8 mouse cellular contexts compared by ENCODE assay signal in genomic region chr6:114899652-114900051, GRCm38 (mm10).
DNase-seq lines count a peak whose midpoint lies in the region; ATAC-seq lines count a peak whose summit lies in the region.

No protein-coding gene starts in this region.

- no peaks in the 10 kb centered on the region for H3K27me3 ChIP-seq in embryonic facial prominence, embryonic 13.5 days
- H3K27me3 ChIP-seq in intestine, embryonic 16.5 days (replicated peaks; ENCODE audit: control insufficient read depth, insufficient read depth, low read length) = no peaks in the 10 kb centered on the region
- H3K27me3 ChIP-seq in neural tube, embryonic 14.5 days (ENCODE audit: control insufficient read depth, insufficient read depth, low read length) = no peaks in the 10 kb centered on the region

- 0 out of 2 replicates have a peak, but pooled peaks have one; percentile 40 for ATAC-seq in embryonic facial prominence, embryonic 13.5 days (ENCODE audit: insufficient number of reproducible peaks, insufficient read depth, low FRiP score, low TSS enrichment, low read depth)
- ATAC-seq in intestine, embryonic 16.5 days = no peak
- 0 out of 2 replicates have a peak, but pooled peaks have one; percentile 23 for ATAC-seq in neural tube, embryonic 14.5 days (ENCODE audit: low read depth)

- H3K9ac ChIP-seq in embryonic facial prominence, embryonic 13.5 days = peak overlapping the region; percentile 46; the same call in 1 of the 2 replicates
- no peak overlapping the region for H3K9ac ChIP-seq in intestine, embryonic 16.5 days (ENCODE audit: low read depth, low read length)
- no peak overlapping the region for H3K9ac ChIP-seq in neural tube, embryonic 14.5 days (replicated peaks; ENCODE audit: low read depth, low read length)

- DNase-seq in kidney, postnatal 10 days = peak; percentile 51
- DNase-seq in kidney, adult 18-20 months = no peak
- no peak for DNase-seq in gastrocnemius, adult 18-20 months (ENCODE audit: low spot score)
- no peak for DNase-seq in urinary bladder, postnatal 10 days (ENCODE audit: low spot score)
- no peak for DNase-seq in retina, embryonic 14.5 days (ENCODE audit: low spot score)

- H3K36me3 ChIP-seq in embryonic facial prominence, embryonic 13.5 days = peaks cover 30% of the 10 kb centered on the region
- H3K36me3 ChIP-seq in intestine, embryonic 16.5 days (ENCODE audit: control insufficient read depth, insufficient read depth, low read length) = peaks cover 4% of the 10 kb centered on the region; the same call in 1 of the 2 replicates
- no peaks in the 10 kb centered on the region for H3K36me3 ChIP-seq in neural tube, embryonic 14.5 days (ENCODE audit: control insufficient read depth, insufficient read depth, low read length)

- H3K27ac ChIP-seq in embryonic facial prominence, embryonic 13.5 days = peak overlapping the region; percentile 86
- H3K27ac ChIP-seq in intestine, embryonic 16.5 days (ENCODE audit: low read length) = 0 out of 2 replicates have a peak overlapping the region, but pooled peaks have one; percentile 11
- peak overlapping the region; percentile 3 for H3K27ac ChIP-seq in neural tube, embryonic 14.5 days (ENCODE audit: low read depth, low read length)

- H3K9me3 ChIP-seq in embryonic facial prominence, embryonic 13.5 days = no peaks in the 10 kb centered on the region
- H3K9me3 ChIP-seq in intestine, embryonic 16.5 days (ENCODE audit: control insufficient read depth, low read length) = no peaks in the 10 kb centered on the region
- H3K9me3 ChIP-seq in neural tube, embryonic 14.5 days (ENCODE audit: control insufficient read depth, low read length) = no peaks in the 10 kb centered on the region

- H3K4me3 ChIP-seq in embryonic facial prominence, embryonic 13.5 days = peak overlapping the region; percentile 18
- H3K4me3 ChIP-seq in intestine, embryonic 16.5 days (ENCODE audit: low read length) = no peak overlapping the region
- H3K4me3 ChIP-seq in neural tube, embryonic 14.5 days (ENCODE audit: low read depth, low read length) = 0 out of 2 replicates have a peak overlapping the region, but pooled peaks have one; percentile 8

- 4% methylated on average over 7 of the region's 7 CpGs for WGBS in embryonic facial prominence, embryonic 13.5 days
- 39% methylated on average over 7 of the region's 7 CpGs for WGBS in intestine, embryonic 16.5 days
- 21% methylated on average over 7 of the region's 7 CpGs for whole genome bisulfite sequencing in neural tube, embryonic 14.5 days

- peak overlapping the region; percentile 50 for H3K4me2 ChIP-seq in embryonic facial prominence, embryonic 13.5 days
- no peak overlapping the region for H3K4me2 ChIP-seq in intestine, embryonic 16.5 days (ENCODE audit: low read depth, low read length)
- peak overlapping the region; percentile 26 for H3K4me2 ChIP-seq in neural tube, embryonic 14.5 days (ENCODE audit: low read depth, low read length)

- H3K4me1 ChIP-seq in embryonic facial prominence, embryonic 13.5 days = peaks cover 71% of the 10 kb centered on the region
- H3K4me1 ChIP-seq in intestine, embryonic 16.5 days (ENCODE audit: control insufficient read depth, insufficient read depth, low read length) = peaks cover 41% of the 10 kb centered on the region
- peaks cover 29% of the 10 kb centered on the region for H3K4me1 ChIP-seq in neural tube, embryonic 14.5 days (ENCODE audit: control insufficient read depth, insufficient read depth, low read length)

Comparison
In these comparisons a context has a peak if more than half of its experiments do, and no peak if none do; other contexts are left out.
1. H3K27ac ChIP-seq: peak in every context shown above with its lines; median percentile 86 in embryonic facial prominence, embryonic 13.5 days; 11 in intestine, embryonic 16.5 days; 3 in neural tube, embryonic 14.5 days.